Mouse (Mus musculus) heart, embryonic 13.5 days (tissue): ENCODE results near the gene Unc5c. TPM values are rescaled to one million over a fixed set of nuclear protein-coding genes. Genes with fewer than 3 reads are reported as not detected.
A peak's percentile ranks its signal among the peaks of the same experiment; 100 is the strongest.

Experiments
- ATAC-seq: fragments of 200-750 bp; cut with Nextera tagmentation; 2 replicates; pipeline ENCODE4 v1.8.0; 2017; ENCODE audit warnings: moderate TSS enrichment; ENCODE audit not compliant: insufficient number of reproducible peaks, low FRiP score, low TSS enrichment; ENCODE audit errors: extremely low read depth
- H3K27ac ChIP-seq: fragments of 300-500 bp; sonication (generic); replicated peaks from 2 replicates; pipeline ENCODE4 v1.5.1; 2015; ENCODE audit warnings: moderate library complexity, mild to moderate bottlenecking, inconsistent platforms
- H3K27me3 ChIP-seq: fragments of 300-500 bp; sonication (generic); replicated peaks from 2 replicates; pipeline ENCODE4 v1.6.1; 2015; ENCODE audit warnings: mild to moderate bottlenecking, inconsistent platforms
- H3K36me3 ChIP-seq: fragments of 300-500 bp; sonication (generic); 2 replicates; pipeline ENCODE4 v1.6.1; 2015; ENCODE audit warnings: mild to moderate bottlenecking, inconsistent platforms
- H3K4me1 ChIP-seq: fragments of 300-500 bp; sonication (generic); 2 replicates; pipeline ENCODE4 v1.6.1; 2015; ENCODE audit warnings: inconsistent platforms
- H3K4me2 ChIP-seq: fragments of 300-500 bp; sonication (generic); 2 replicates; pipeline ENCODE4 v1.6.1; 2015; ENCODE audit warnings: inconsistent platforms, mild to moderate bottlenecking, moderate library complexity
- H3K4me3 ChIP-seq: fragments of 300-500 bp; sonication (generic); 2 replicates; pipeline ENCODE4 v1.5.1; 2015; ENCODE audit warnings: moderate library complexity, mild to moderate bottlenecking, inconsistent platforms
- H3K9ac ChIP-seq: fragments of 300-500 bp; sonication (generic); 2 replicates; pipeline ENCODE4 v1.6.1; 2015; ENCODE audit warnings: inconsistent platforms, mild to moderate bottlenecking, moderate library complexity
- H3K9me3 ChIP-seq: fragments of 300-500 bp; sonication (generic); 2 replicates; pipeline ENCODE4 v1.6.1; 2016; ENCODE audit warnings: inconsistent platforms
- WGBS: fragments of 180-500 bp; shearing (Covaris S2); methylation state at CpG from one replicate; pipeline ENCODE4 v1.1.7; 2015; ENCODE audit warnings: mixed read lengths; 5-methylcytosine and 5-hydroxymethylcytosine counted together
- polyA plus RNA-seq: library from polyadenylated mRNA; unstranded; fragments of >200 nt; fragmentation: Nextera tagmentation; extraction: Ambion mirVana; gene quantifications from 2 replicates; pipeline ENCODE4 v1.2.1, GENCODE M21; 2015

Unc5c gene
- polyA plus RNA-seq, 1 experiment from 2014 or later: 4.8 TPM

DNA sequence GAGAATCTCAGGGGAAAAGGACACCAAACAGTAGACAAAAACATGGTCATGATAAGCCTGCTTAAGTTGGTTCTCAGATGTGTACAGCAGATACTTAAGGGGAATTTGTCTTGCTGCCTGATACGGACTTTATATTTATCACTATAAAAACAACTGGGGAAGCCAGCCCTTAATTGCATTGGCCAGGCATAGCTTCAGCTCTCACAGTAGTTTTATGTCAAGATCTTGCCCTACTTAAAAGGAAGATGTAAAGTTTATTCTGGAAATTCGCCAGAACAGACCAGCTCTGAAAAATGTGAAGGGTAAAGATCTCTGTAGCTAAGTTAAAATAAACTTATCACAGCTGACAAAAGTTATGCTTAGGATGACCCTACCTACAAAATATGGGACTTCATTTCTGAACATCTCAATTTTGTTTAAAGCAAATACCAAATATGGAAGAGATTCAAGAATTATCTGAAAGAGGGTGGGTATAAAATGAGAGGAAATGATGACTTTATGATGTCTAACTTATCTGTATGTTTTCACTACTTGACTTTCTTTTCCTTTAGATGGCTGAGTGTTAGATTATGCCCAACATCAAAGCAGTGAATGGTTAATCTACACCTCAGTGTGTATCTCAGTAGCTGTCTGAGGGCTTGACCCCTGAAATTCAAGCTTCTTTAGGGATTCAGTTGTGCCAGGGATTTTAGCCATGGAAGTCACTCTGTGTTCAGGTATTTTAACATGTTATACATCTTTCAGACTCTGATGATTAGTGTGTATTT lies 18.8 kb downstream of the Unc5c start:
- 36% methylated on average over 2 of the region's 2 CpGs for WGBS
- no peaks in the 10 kb centered on the region for H3K27me3 ChIP-seq
- peak overlapping the region; percentile 36; the same call in 1 of the 2 replicates for H3K27ac ChIP-seq
- H3K9ac ChIP-seq: no peak overlapping the region
- peaks cover 22% of the 10 kb centered on the region; the same call in 1 of the 2 replicates for H3K4me1 ChIP-seq
- no peaks in the 10 kb centered on the region for H3K36me3 ChIP-seq
- H3K9me3 ChIP-seq: no peaks in the 10 kb centered on the region
- H3K4me3 ChIP-seq: no peak overlapping the region
- ATAC-seq: no peak
- no peak overlapping the region for H3K4me2 ChIP-seq

DNA sequence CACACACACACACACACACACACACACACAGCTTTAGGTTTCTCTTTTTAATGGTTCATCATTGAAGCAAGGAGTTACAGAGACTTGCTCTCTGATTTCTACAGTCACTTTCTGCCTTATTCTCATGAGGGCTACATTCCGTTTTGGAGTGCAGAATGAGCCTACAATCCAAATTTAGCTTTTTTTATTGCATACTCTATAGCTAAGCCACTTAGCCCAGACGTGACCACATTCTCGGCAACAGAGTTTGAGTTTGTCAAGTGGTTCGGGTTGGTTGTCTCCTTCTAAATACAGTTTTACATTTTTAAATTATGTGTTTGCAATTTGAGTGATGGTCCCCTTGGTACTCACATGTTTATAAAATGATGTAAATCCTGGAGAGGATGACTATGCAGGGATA lies 20.2 kb downstream of the Unc5c start:
- no peak overlapping the region for H3K4me3 ChIP-seq
- no peak overlapping the region for H3K9ac ChIP-seq
- 57% methylated on average over 4 of the region's 4 CpGs for WGBS
- H3K9me3 ChIP-seq: no peaks in the 10 kb centered on the region
- no peak overlapping the region for H3K4me2 ChIP-seq
- no peaks in the 10 kb centered on the region for H3K36me3 ChIP-seq
- ATAC-seq: no peak
- H3K4me1 ChIP-seq: peaks cover 22% of the 10 kb centered on the region; the same call in 1 of the 2 replicates
- H3K27ac ChIP-seq: 0 out of 2 replicates have a peak overlapping the region, but pooled peaks have one; percentile 12
- H3K27me3 ChIP-seq: no peaks in the 10 kb centered on the region

DNA sequence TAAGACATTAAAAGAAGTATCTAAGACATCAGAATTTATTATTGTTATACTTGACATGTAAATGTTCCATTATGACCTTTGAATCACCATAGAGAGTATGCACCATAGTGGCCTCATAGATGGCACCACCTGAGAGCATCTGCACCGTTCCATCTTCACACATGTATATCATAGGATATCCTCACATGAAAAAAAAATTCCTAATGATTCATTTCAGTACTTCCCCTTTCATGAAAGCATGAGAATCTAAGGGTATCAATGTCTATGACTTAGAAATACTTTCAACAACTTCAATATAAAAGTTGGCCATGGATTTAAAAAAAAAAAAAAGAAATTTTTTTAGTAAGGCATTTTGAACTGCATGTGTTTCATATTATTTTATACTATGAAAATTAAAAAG lies 25.6 kb downstream of the Unc5c start:
- Histone ChIP-seq H3K27ac (no peak overlapping the region), H3K4me2 (no peak overlapping the region), H3K36me3 (no peaks in the 10 kb centered on the region), H3K4me1 (peaks cover 24% of the 10 kb centered on the region), H3K9me3 (no peaks in the 10 kb centered on the region), H3K9ac (no peak overlapping the region), H3K4me3 (no peak overlapping the region), H3K27me3 (no peaks in the 10 kb centered on the region)
- no peak for ATAC-seq
- WGBS: 80% methylated on average over 1 of the region's 1 CpGs

DNA sequence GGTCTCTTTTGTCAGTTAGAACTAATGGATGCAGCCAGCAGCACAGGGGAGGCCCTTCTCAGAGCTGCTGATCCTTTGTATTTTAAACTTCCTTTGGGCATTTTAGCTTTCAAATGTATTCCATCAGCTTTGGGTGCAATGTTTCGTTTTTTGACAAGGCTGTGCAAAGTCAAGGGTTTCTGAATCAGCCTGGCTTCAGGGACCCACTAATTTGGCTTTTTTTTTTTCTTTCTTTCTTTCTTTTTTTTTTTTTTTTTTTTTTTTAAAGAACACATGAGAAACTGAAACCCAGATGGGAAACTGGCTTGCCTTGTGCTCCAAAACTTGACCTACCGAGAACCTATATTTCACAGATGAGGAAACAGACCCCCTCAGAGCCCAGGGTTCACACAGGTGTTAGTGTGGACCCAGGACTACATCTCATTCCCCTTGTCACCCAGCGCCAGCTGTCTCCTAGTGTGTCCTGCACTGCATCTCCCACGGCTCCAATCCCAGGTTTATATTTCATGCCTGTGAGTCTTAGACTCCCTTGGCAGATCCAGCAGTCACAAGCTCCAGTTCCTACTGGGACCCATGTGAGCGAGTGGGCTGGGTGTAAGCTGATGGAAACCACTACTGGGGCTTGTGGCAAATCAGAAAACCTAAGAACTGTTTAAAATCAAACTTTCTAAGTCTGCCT lies 26.4 kb downstream of the Unc5c start:
- Histone ChIP-seq H3K4me2 (peak overlapping the region; percentile 52), H3K4me1 (peaks cover 24% of the 10 kb centered on the region), H3K9ac (peak overlapping the region; percentile 21; the same call in 1 of the 2 replicates), H3K27ac (peak overlapping the region; percentile 84), H3K36me3 (no peaks in the 10 kb centered on the region), H3K9me3 (no peaks in the 10 kb centered on the region), H3K27me3 (no peaks in the 10 kb centered on the region), H3K4me3 (0 out of 2 replicates have a peak overlapping the region, but pooled peaks have one; percentile 8)
- WGBS: 30% methylated on average over 5 of the region's 5 CpGs
- no peak; the same call in 1 of the 2 replicates for ATAC-seq

DNA sequence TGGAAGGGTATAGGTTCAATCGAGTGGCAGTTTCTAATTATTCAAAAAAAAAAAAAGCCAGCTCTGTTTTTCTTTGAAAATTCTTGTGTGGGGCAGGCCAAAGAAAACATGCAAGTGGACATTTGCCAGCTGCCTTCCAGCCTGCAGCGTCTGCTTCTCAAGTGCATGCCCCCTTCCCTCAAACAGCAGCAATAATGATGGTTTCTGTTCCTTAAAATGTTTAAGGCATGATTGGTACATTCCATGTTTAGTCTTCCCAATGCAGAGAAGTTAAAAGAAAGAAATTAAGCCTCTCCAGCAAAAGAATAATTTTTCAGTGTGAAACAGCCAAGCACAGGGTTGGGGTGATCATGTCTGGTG lies 26.9 kb downstream of the Unc5c start:
- peaks cover 24% of the 10 kb centered on the region for H3K4me1 ChIP-seq
- peak overlapping the region; percentile 52 for H3K4me2 ChIP-seq
- H3K27ac ChIP-seq: peak overlapping the region; percentile 84
- no peaks in the 10 kb centered on the region for H3K9me3 ChIP-seq
- H3K27me3 ChIP-seq: no peaks in the 10 kb centered on the region
- no peak for ATAC-seq
- no peak overlapping the region for H3K9ac ChIP-seq
- H3K4me3 ChIP-seq: no peak overlapping the region
- 22% methylated on average over 2 of the region's 2 CpGs for WGBS
- H3K36me3 ChIP-seq: no peaks in the 10 kb centered on the region

DNA sequence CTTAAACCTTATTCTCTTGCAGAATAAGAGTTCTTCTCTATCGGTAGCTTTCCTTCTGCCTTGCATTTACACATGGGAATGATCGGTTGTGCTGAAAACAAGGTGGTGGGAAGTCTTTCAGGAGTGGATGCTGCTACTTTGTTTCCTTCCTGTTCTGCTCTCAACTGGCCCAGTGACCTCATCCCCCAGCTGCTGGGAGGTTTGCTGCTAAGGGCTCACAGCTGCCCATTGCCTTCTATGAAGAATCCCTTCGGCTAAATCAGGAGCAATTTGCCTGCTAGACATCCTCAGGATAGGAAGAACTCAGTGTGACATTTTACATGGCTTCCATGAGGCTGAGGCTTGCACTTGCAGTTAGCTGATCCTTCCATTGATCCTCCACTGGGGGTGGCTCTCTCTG lies 28.0 kb downstream of the Unc5c start:
- no peaks in the 10 kb centered on the region for H3K36me3 ChIP-seq
- H3K9ac ChIP-seq: no peak overlapping the region
- ATAC-seq: no peak
- H3K27ac ChIP-seq: peak overlapping the region; percentile 71
- no peaks in the 10 kb centered on the region for H3K27me3 ChIP-seq
- no peak overlapping the region for H3K4me2 ChIP-seq
- peaks cover 25% of the 10 kb centered on the region for H3K4me1 ChIP-seq
- H3K4me3 ChIP-seq: no peak overlapping the region
- 37% methylated on average over 3 of the region's 3 CpGs for WGBS
- H3K9me3 ChIP-seq: no peaks in the 10 kb centered on the region

DNA sequence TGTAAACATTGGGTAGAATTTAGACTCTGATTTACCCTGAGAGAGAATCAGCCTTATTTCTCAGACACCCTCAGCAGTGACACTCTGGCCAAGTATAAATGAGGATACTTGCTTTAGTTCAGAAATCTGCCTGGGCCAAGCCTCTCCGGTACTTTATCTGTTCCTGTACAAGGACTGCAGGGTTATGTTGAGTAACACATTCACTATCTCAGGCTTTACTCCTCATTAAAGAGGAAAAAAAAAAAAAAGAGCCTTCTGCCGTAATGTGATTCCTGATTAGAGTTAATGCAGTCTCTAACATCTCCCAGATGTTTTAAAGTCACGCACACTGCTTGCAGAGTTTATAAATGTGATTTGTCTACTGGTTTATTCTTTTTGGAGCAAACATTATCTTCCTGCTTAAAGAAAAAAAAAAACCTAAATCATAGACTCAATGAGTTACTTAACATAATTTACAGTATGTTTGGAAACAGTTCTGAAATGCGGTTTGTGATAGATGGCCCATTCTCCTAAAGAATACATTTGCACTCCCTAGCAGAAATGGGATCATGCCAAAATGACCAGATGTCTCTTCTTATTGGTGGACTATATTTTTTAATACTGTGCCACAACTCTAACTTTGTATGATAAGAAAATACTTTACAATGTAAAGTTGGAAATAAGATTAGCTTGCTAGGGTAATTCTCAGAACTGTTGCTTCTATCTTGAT lies 33.5 kb downstream of the Unc5c start:
- Histone ChIP-seq H3K4me2 (peak overlapping the region; percentile 14; the same call in 1 of the 2 replicates), H3K27me3 (no peaks in the 10 kb centered on the region), H3K4me3 (no peak overlapping the region), H3K36me3 (no peaks in the 10 kb centered on the region), H3K9ac (no peak overlapping the region), H3K27ac (peak overlapping the region; percentile 66; the same call in 1 of the 2 replicates), H3K9me3 (no peaks in the 10 kb centered on the region), H3K4me1 (peaks cover 18% of the 10 kb centered on the region; the same call in 1 of the 2 replicates)
- WGBS: 25% methylated on average over 4 of the region's 4 CpGs
- ATAC-seq: no peak

DNA sequence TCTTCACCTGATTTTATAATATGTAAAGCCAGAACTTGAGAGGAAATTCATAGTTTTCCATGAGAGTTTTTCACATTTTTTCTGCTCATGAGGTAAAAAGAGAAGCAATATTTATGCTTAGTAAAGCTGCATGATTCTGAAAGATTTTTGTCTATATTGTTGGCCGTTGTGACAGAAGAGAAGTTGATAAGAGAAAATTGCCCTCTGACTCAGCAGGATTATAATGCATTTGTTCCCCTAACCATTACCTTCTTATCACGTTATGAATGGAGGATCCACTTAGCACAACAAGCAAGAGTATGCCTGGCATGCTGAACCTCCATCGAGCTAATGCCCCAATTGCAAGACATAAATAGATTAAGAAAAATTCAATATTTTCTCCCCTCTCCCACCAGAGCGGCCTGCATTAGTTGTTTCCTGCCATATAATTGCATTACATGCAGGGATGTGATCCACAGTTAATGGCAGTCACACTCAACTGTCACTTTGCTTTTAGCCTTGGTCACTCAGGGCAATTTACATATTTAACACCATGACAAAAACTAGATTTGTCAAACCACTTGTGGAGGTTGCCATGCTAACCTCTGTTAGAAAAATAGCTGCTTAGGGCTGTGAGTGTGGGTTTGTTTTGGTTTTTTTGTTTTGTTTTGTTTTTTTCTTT lies 37.0 kb downstream of the Unc5c start:
- no peak for ATAC-seq
- Histone ChIP-seq H3K9ac (no peak overlapping the region), H3K27ac (no peak overlapping the region), H3K4me3 (no peak overlapping the region), H3K27me3 (no peaks in the 10 kb centered on the region), H3K9me3 (no peaks in the 10 kb centered on the region), H3K4me1 (peaks cover 14% of the 10 kb centered on the region; the same call in 1 of the 2 replicates), H3K36me3 (no peaks in the 10 kb centered on the region), H3K4me2 (0 out of 2 replicates have a peak overlapping the region, but pooled peaks have one; percentile 13)
- WGBS: 23% methylated on average over 4 of the region's 4 CpGs

DNA sequence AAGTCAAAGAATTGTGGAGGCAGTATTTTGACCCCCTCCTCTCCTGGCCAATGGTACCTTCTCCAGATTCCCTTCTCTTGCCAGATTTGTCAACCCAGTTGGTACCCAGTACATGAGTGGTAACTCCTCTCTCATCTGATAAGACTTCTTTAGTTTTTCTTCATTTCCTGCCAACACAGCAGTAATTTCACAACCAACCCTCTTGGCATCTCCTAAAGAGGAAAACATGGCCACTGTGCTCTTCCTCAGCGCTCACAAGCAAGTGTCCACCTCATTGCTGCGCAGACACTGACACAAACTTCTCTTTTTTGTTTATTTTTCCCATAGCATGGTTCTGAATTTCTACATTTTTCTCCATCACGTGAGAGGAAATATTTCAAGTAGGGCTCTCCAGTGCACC lies 38.3 kb downstream of the Unc5c start:
- H3K9ac ChIP-seq: no peak overlapping the region
- H3K9me3 ChIP-seq: no peaks in the 10 kb centered on the region
- H3K27me3 ChIP-seq: no peaks in the 10 kb centered on the region
- 84% methylated on average over 3 of the region's 3 CpGs for WGBS
- no peak for ATAC-seq
- no peak overlapping the region for H3K4me2 ChIP-seq
- no peaks in the 10 kb centered on the region for H3K36me3 ChIP-seq
- no peak overlapping the region for H3K27ac ChIP-seq
- H3K4me3 ChIP-seq: no peak overlapping the region
- peaks cover 10% of the 10 kb centered on the region; the same call in 1 of the 2 replicates for H3K4me1 ChIP-seq

DNA sequence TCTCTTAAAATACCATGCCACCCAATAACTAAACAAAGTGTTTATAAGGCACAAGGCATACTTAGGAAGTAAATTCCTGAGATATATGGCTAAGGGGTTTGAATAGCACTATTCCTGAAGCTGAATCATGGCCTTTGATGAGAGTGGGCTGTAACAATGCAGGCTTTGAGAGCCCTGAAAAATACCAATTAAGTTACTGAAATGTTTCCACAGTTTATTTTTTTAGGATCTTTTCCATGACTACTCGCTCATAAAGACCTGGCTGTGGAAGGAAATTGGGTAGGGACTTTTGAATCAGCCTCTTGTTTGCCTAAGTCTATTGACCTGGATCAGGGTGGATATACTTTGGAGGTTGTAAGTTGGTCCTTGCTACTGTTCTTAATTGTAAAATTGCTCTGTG lies 44.8 kb downstream of the Unc5c start:
- Histone ChIP-seq H3K27me3 (no peaks in the 10 kb centered on the region), H3K27ac (0 out of 2 replicates have a peak overlapping the region, but pooled peaks have one; percentile 10), H3K4me1 (no peaks in the 10 kb centered on the region), H3K36me3 (no peaks in the 10 kb centered on the region), H3K9me3 (no peaks in the 10 kb centered on the region), H3K9ac (no peak overlapping the region), H3K4me2 (no peak overlapping the region), H3K4me3 (no peak overlapping the region)
- no peak for ATAC-seq
- 37% methylated on average over 1 of the region's 1 CpGs for WGBS
